ENCODE assay signal across 8 mouse cellular contexts in genomic region chr9:111275156-111275555, GRCm38 (mm10). TPM values are rescaled to one million over a fixed set of nuclear protein-coding genes. Genes with fewer than 3 reads are reported as not detected.
A peak's percentile ranks its signal among the peaks of the same experiment; 100 is the strongest.
DNase-seq lines count a peak whose midpoint lies in the region; ATAC-seq and TF ChIP-seq lines count a peak whose summit lies in the region.

No protein-coding gene starts in this region.

- in situ Hi-C loops in CH12.LX (cut with MboI; ENCODE audit: low pct_ligation_motif_present, low pct_unique_long_range_greater_than_20kb, low sequenced_read_pairs), result loop anchor here (10.0 kb wide), 1 partner anchor 190 kb away; no protein-coding TSS in a partner anchor

- H3K27me3 ChIP-seq in cerebellum, adult 2 months (ENCODE audit: control insufficient read depth, insufficient read depth, low read length), result no peaks in the 10 kb centered on the region
- H3K27me3 ChIP-seq in CH12.LX (replicated peaks), result no peaks in the 10 kb centered on the region
- H3K27me3 ChIP-seq in heart, postnatal 0 days (ENCODE audit: control insufficient read depth, insufficient read depth, low read length), result no peaks in the 10 kb centered on the region
- H3K27me3 ChIP-seq in lung, embryonic 15.5 days, result no peaks in the 10 kb centered on the region

- H3K4me1 ChIP-seq in cerebellum, adult 2 months (ENCODE audit: control insufficient read depth, insufficient read depth, low read length), result peaks cover 9% of the 10 kb centered on the region; the same call in 1 of the 2 replicates
- peaks cover 6 to 41% of the 10 kb centered on the region in 2 experiments; a peak in 3 of 4 replicates for H3K4me1 ChIP-seq in CH12.LX (ENCODE audit: control insufficient read depth in 1 of 2, insufficient read depth in 2 of 2)
- H3K4me1 ChIP-seq in heart, postnatal 0 days (ENCODE audit: control insufficient read depth, insufficient read depth), result peaks cover 34% of the 10 kb centered on the region
- peaks cover 40% of the 10 kb centered on the region for H3K4me1 ChIP-seq in lung, embryonic 15.5 days

- H3K4me2 ChIP-seq in CH12.LX (ENCODE audit: insufficient read depth, low read depth, poor library complexity, severe bottlenecking), result peak overlapping the region; percentile 98
- peak overlapping the region; percentile 78 for H3K4me2 ChIP-seq in heart, postnatal 0 days (ENCODE audit: low read depth, low read length)
- H3K4me2 ChIP-seq in lung, embryonic 15.5 days, result peak overlapping the region; percentile 65

- peak overlapping the region; percentile 46 for H3K9ac ChIP-seq in CH12.LX (ENCODE audit: insufficient read depth, low read depth)
- 0 out of 2 replicates have a peak overlapping the region, but pooled peaks have one; percentile 33 for H3K9ac ChIP-seq in heart, postnatal 0 days (replicated peaks; ENCODE audit: low read depth, low read length)
- no peak overlapping the region for H3K9ac ChIP-seq in lung, embryonic 15.5 days

- peak overlapping the region; percentile 21 for H3K4me3 ChIP-seq in cerebellum, adult 2 months (replicated peaks; ENCODE audit: insufficient read depth, low read depth, low read length)
- H3K4me3 ChIP-seq in CH12.LX (replicated peaks in 1 of 3; ENCODE audit: low read depth in 2 of 3, low read length in 2 of 3, poor library complexity in 1 of 3), result peak overlapping the region; percentile 35 to 92 (median 82)
- peak overlapping the region; percentile 87 for H3K4me3 ChIP-seq in heart, postnatal 0 days (ENCODE audit: low read depth, low read length)
- peak overlapping the region; percentile 79 for H3K4me3 ChIP-seq in lung, embryonic 15.5 days

- H3K9me3 ChIP-seq in CH12.LX (replicated peaks; ENCODE audit: low read length), result no peaks in the 10 kb centered on the region
- H3K9me3 ChIP-seq in heart, postnatal 0 days (replicated peaks; ENCODE audit: control insufficient read depth, low read length), result no peaks in the 10 kb centered on the region
- no peaks in the 10 kb centered on the region for H3K9me3 ChIP-seq in lung, embryonic 15.5 days

- no peak for TF ChIP-seq RAD21 in CH12.LX (IDR thresholded peaks at IDR 0.05; ENCODE audit: low read depth, low read length)

- no peak overlapping the region for H3K27ac ChIP-seq in cerebellum, adult 2 months (ENCODE audit: insufficient read depth, low read length)
- no peak overlapping the region for H3K27ac ChIP-seq in CH12.LX (ENCODE audit: insufficient read depth, low read depth)
- no peak overlapping the region for H3K27ac ChIP-seq in heart, postnatal 0 days (ENCODE audit: low read depth)
- H3K27ac ChIP-seq in lung, embryonic 15.5 days, result no peak overlapping the region

- DNase-seq in cerebellum, adult 2 months, result no peak
- DNase-seq in cerebellum, adult 9-10 months, result no peak
- DNase-seq in CH12.LX (ENCODE audit: extremely low read depth), result no peak
- DNase-seq in heart, postnatal 0 days (ENCODE audit: low spot score), result no peak
- DNase-seq in thymus, postnatal 0 days (ENCODE audit: low spot score), result peak; percentile 61
- no peak for DNase-seq in frontal cortex, postnatal 14 days (ENCODE audit: low spot score in 2 of 2)
- no peak for DNase-seq in urinary bladder, postnatal 25 days (ENCODE audit: low spot score)

- no peak for ATAC-seq in heart, postnatal 0 days (ENCODE audit: insufficient read depth, low read depth)
- no peak for ATAC-seq in lung, embryonic 15.5 days (ENCODE audit: borderline replicate concordance, extremely low read depth, low FRiP score, low TSS enrichment)

- TF ChIP-seq EP300 in CH12.LX (IDR thresholded peaks at IDR 0.05; ENCODE audit: low read length), result no peak
- TF ChIP-seq EP300 in heart, postnatal 0 days (IDR thresholded peaks at IDR 0.05; ENCODE audit: low read depth), result no peak

- TF ChIP-seq CTCF in cerebellum, adult 2 months (IDR thresholded peaks at IDR 0.05; ENCODE audit: borderline replicate concordance, insufficient read depth, low read depth, low read length), result no peak
- no peak for TF ChIP-seq CTCF in CH12.LX (conservative IDR thresholded peaks at IDR 0.05 in 1 of 2, IDR thresholded peaks at IDR 0.05 in 1 of 2; ENCODE audit: low read depth in 2 of 2, low read length in 2 of 2)
- TF ChIP-seq CTCF in heart, postnatal 0 days (IDR thresholded peaks at IDR 0.05; ENCODE audit: low read depth), result no peak

- 47% methylated on average over 1 of the region's 1 CpGs for WGBS in cerebellum, adult 2 months
- 7% methylated on average over 1 of the region's 1 CpGs for WGBS in heart, postnatal 0 days
- 19% methylated on average over 1 of the region's 1 CpGs for WGBS in lung, embryonic 15.5 days

- TF ChIP-seq POLR2A in cerebellum, adult 2 months (IDR thresholded peaks at IDR 0.05; ENCODE audit: borderline replicate concordance, insufficient read depth, low read length), result no peak
- no peak for TF ChIP-seq POLR2A in CH12.LX (IDR thresholded peaks at IDR 0.05; ENCODE audit: low read depth, low read length)

- H3K36me3 ChIP-seq in CH12.LX (replicated peaks in 1 of 2; ENCODE audit: control insufficient read depth in 1 of 2, insufficient read depth in 1 of 2, low read length in 1 of 2), result peaks cover 13 to 48% of the 10 kb centered on the region in 2 experiments
- peaks cover 23% of the 10 kb centered on the region for H3K36me3 ChIP-seq in heart, postnatal 0 days (replicated peaks; ENCODE audit: control insufficient read depth, insufficient read depth, low read length)
- peaks cover 30% of the 10 kb centered on the region for H3K36me3 ChIP-seq in lung, embryonic 15.5 days

- H3K79me2 ChIP-seq in CH12.LX (replicated peaks; ENCODE audit: control insufficient read depth, extremely low read depth, insufficient read depth, poor library complexity, severe bottlenecking), result peaks cover 51% of the 10 kb centered on the region

- dilution Hi-C loops in CH12.LX (cut with MboI; ENCODE audit: extremely low pct_ligation_motif_present, extremely low pct_unique_long_range_greater_than_20kb, low sequenced_read_pairs), result no loop called here

TF ChIP-seq in CH12.LX, 34 proteins besides CTCF, POLR2A, EP300 and RAD21:
- TF ChIP-seq MXI1 (IDR thresholded peaks at IDR 0.05; ENCODE audit: low read depth, low read length) (no peak), CHD2 (IDR thresholded peaks at IDR 0.05; ENCODE audit: low read length) (0 out of 2 replicates have a peak, but pooled peaks have one; percentile 26)

RNA-seq across cellular contexts. Expression of gene Epm2aip1, which starts 3.4 kb away (rescaled TPM):
- polyA plus RNA-seq in cerebellum, adult 2 months (2012; rRNA removed), result 52.8 and 55.6 TPM in 2 replicates
- total RNA-seq in CH12.LX (2012; rRNA removed) (8.9 and 9.3 TPM in 2 replicates), CH12.LX (2014; rRNA removed) (11.2 and 12.2 TPM in 2 replicates)
- polyA plus RNA-seq in CH12.LX (2012; ENCODE audit: insufficient read length, low read depth), result 8.9 and 11.4 TPM in 2 replicates
- 28.2 and 33.0 TPM in 2 replicates for total RNA-seq in heart, postnatal 0 days (2014; rRNA removed; ENCODE audit: low replicate concordance)
- 13.5 and 15.6 TPM in 2 replicates for polyA plus RNA-seq in heart, postnatal 0 days (2015; fragmentation: Nextera tagmentation; extraction: Ambion mirVana)
- polyA plus RNA-seq in lung, embryonic 15.5 days (2015; fragmentation: Nextera tagmentation; extraction: Ambion mirVana), result 22.4 and 24.6 TPM in 2 replicates
- 19.9 and 22.8 TPM in 2 replicates for polyA plus RNA-seq in thymus, postnatal 0 days (2015; fragmentation: Nextera tagmentation; extraction: Ambion mirVana)

RNA-seq across cellular contexts. Expression of gene Mlh1, which starts 3.6 kb away (rescaled TPM):
- 36.6 and 41.3 TPM in 2 replicates for polyA plus RNA-seq in cerebellum, adult 2 months (2012; rRNA removed)
- total RNA-seq in CH12.LX (2012; rRNA removed) (25.7 and 33.0 TPM in 2 replicates), CH12.LX (2014; rRNA removed) (54.8 and 57.9 TPM in 2 replicates)
- polyA plus RNA-seq in CH12.LX (2012; ENCODE audit: insufficient read length, low read depth), result 46.3 and 50.2 TPM in 2 replicates
- 12.8 and 18.4 TPM in 2 replicates for total RNA-seq in heart, postnatal 0 days (2014; rRNA removed; ENCODE audit: low replicate concordance)
- polyA plus RNA-seq in heart, postnatal 0 days (2015; fragmentation: Nextera tagmentation; extraction: Ambion mirVana), result 19.7 and 20.0 TPM in 2 replicates
- 37.8 and 38.8 TPM in 2 replicates for polyA plus RNA-seq in lung, embryonic 15.5 days (2015; fragmentation: Nextera tagmentation; extraction: Ambion mirVana)
- 30.4 and 32.1 TPM in 2 replicates for polyA plus RNA-seq in thymus, postnatal 0 days (2015; fragmentation: Nextera tagmentation; extraction: Ambion mirVana)

RNA-seq across cellular contexts. Expression of gene Trank1, which starts 36.4 kb away (rescaled TPM):
- polyA plus RNA-seq in cerebellum, adult 2 months (2012; rRNA removed), result 78.8 and 93.4 TPM in 2 replicates
- total RNA-seq in CH12.LX (2012; rRNA removed) (0.34 and 0.38 TPM in 2 replicates), CH12.LX (2014; rRNA removed) (0.13 and 0.27 TPM in 2 replicates)
- 0.66 and 0.71 TPM in 2 replicates for polyA plus RNA-seq in CH12.LX (2012; ENCODE audit: insufficient read length, low read depth)
- 0.04 TPM in 1 of 2 replicates, not detected in the other for total RNA-seq in heart, postnatal 0 days (2014; rRNA removed; ENCODE audit: low replicate concordance)
- not detected in 2 replicates for polyA plus RNA-seq in heart, postnatal 0 days (2015; fragmentation: Nextera tagmentation; extraction: Ambion mirVana)
- 0.07 and 0.26 TPM in 2 replicates for polyA plus RNA-seq in lung, embryonic 15.5 days (2015; fragmentation: Nextera tagmentation; extraction: Ambion mirVana)
- 0.04 and 0.05 TPM in 2 replicates for polyA plus RNA-seq in thymus, postnatal 0 days (2015; fragmentation: Nextera tagmentation; extraction: Ambion mirVana)

Comparison
In these comparisons a context has a peak if more than half of its experiments do, and no peak if none do; other contexts are left out.
1. H3K4me3 ChIP-seq: peak in every context shown above with its lines; median percentile 87 in heart, postnatal 0 days; 82 in CH12.LX; 79 in lung, embryonic 15.5 days; 21 in cerebellum, adult 2 months.
2. RNA of gene Trank1, which starts 36.4 kb away (polyA plus RNA-seq): 78.8 to 93.4 TPM in cerebellum, adult 2 months; 0.66 to 0.71 TPM in CH12.LX, 0.07 to 0.26 TPM in lung, embryonic 15.5 days, 0.04 to 0.05 TPM in thymus, postnatal 0 days and not detected in heart, postnatal 0 days; every median in the first group is over 10 times any median in the second.
3. Peak in every context shown above with its lines, with median percentiles within 50 percentile points of each other: H3K4me2 ChIP-seq.